Mouse (Mus musculus) midbrain, embryonic 15.5 days (tissue): ENCODE results near the gene Mindy4b-ps. TPM values are rescaled to one million over a fixed set of nuclear protein-coding genes. Genes with fewer than 3 reads are reported as not detected.

Experiments
- ATAC-seq: fragments of 200-750 bp; cut with Nextera tagmentation; replicated peaks from 2 replicates; pipeline ENCODE4 v1.8.0; 2017; ENCODE audit warnings: moderate TSS enrichment
- H3K27ac ChIP-seq: fragments of 300-500 bp; sonication (generic); 2 replicates; pipeline ENCODE4 v1.5.1; 2015; ENCODE audit warnings: mild to moderate bottlenecking, inconsistent platforms
- H3K27me3 ChIP-seq: fragments of 300-500 bp; sonication (generic); replicated peaks from 2 replicates; pipeline ENCODE4 v1.6.1; 2015; ENCODE audit warnings: inconsistent platforms
- H3K36me3 ChIP-seq: fragments of 300-500 bp; sonication (generic); replicated peaks from 2 replicates; pipeline ENCODE4 v1.6.1; 2015; ENCODE audit warnings: inconsistent platforms
- H3K4me1 ChIP-seq: fragments of 300-500 bp; sonication (generic); 2 replicates; pipeline ENCODE4 v1.6.1; 2015; ENCODE audit warnings: inconsistent platforms
- H3K4me2 ChIP-seq: fragments of 300-500 bp; sonication (generic); 2 replicates; pipeline ENCODE4 v1.6.1; 2015; ENCODE audit warnings: inconsistent platforms, mild to moderate bottlenecking, moderate library complexity
- H3K4me3 ChIP-seq: fragments of 300-500 bp; sonication (generic); 2 replicates; pipeline ENCODE4 v1.5.1; 2015; ENCODE audit warnings: mild to moderate bottlenecking, inconsistent platforms
- H3K9ac ChIP-seq: fragments of 300-500 bp; sonication (generic); 2 replicates; pipeline ENCODE4 v1.6.1; 2015; ENCODE audit warnings: mild to moderate bottlenecking, inconsistent platforms
- H3K9me3 ChIP-seq: fragments of 300-500 bp; sonication (generic); 2 replicates; pipeline ENCODE4 v1.6.1; 2016; ENCODE audit warnings: inconsistent platforms
- WGBS: fragments of 180-500 bp; shearing (Covaris S2); methylation state at CpG from one replicate; pipeline ENCODE4 v1.1.7; 2015; ENCODE audit warnings: mixed read lengths; 5-methylcytosine and 5-hydroxymethylcytosine counted together
- polyA plus RNA-seq: library from polyadenylated mRNA; unstranded; fragments of >200 nt; fragmentation: Nextera tagmentation; extraction: Ambion mirVana; gene quantifications from 2 replicates; pipeline ENCODE4 v1.2.1, GENCODE M21; 2015

The Mindy4b-ps gene
- polyA plus RNA-seq, 1 experiment from 2014 or later = 0.14 TPM

- Histone ChIP-seq H3K4me1 (0 out of 2 replicates have a peak, but pooled peaks cover 2% of the 10 kb centered on the region), H3K4me3 (no peak overlapping the region), H3K4me2 (no peak overlapping the region), H3K36me3 (no peaks in the 10 kb centered on the region), H3K9ac (no peak overlapping the region), H3K27me3 (no peaks in the 10 kb centered on the region; the same call in 1 of the 2 replicates), H3K9me3 (no peaks in the 10 kb centered on the region), H3K27ac (no peak overlapping the region)
- whole genome bisulfite sequencing = 91% methylated on average over 3 of the region's 3 CpGs
- ATAC-seq = no peak
Observed at GRCm38 (mm10) chr3:58814191-58814590, 7.9 kb downstream of the Mindy4b-ps start.

GRCm38 (mm10) chr3:58810353-58810752 lies 11.8 kb downstream of the Mindy4b-ps start:
- Histone ChIP-seq H3K36me3 (no peaks in the 10 kb centered on the region), H3K9me3 (no peaks in the 10 kb centered on the region), H3K27ac (no peak overlapping the region), H3K9ac (no peak overlapping the region), H3K27me3 (no peaks in the 10 kb centered on the region; the same call in 1 of the 2 replicates), H3K4me3 (no peak overlapping the region), H3K4me2 (no peak overlapping the region), H3K4me1 (0 out of 2 replicates have a peak, but pooled peaks cover 3% of the 10 kb centered on the region)
- 69% methylated on average over 11 of the region's 11 CpGs for WGBS
- no peak for ATAC-seq

- Histone ChIP-seq H3K27me3 (no peaks in the 10 kb centered on the region; the same call in 1 of the 2 replicates), H3K4me2 (no peak overlapping the region), H3K36me3 (no peaks in the 10 kb centered on the region), H3K27ac (peak overlapping the region; percentile 46), H3K9me3 (no peaks in the 10 kb centered on the region), H3K9ac (no peak overlapping the region), H3K4me1 (0 out of 2 replicates have a peak, but pooled peaks cover 3% of the 10 kb centered on the region), H3K4me3 (no peak overlapping the region)
- WGBS = 23% methylated on average over 12 of the region's 12 CpGs
- peak; percentile 77 for ATAC-seq
Observed at GRCm38 (mm10) chr3:58809111-58809915, 12.8 kb downstream of the Mindy4b-ps start.

- whole genome bisulfite sequencing = 94% methylated on average over 5 of the region's 5 CpGs
- no peaks in the 10 kb centered on the region; the same call in 1 of the 2 replicates for H3K27me3 ChIP-seq
- H3K4me3 ChIP-seq = no peak overlapping the region
- H3K9me3 ChIP-seq = no peaks in the 10 kb centered on the region
- peak overlapping the region; percentile 46; the same call in 1 of the 2 replicates for H3K27ac ChIP-seq
- H3K9ac ChIP-seq = no peak overlapping the region
- H3K4me1 ChIP-seq = 0 out of 2 replicates have a peak, but pooled peaks cover 3% of the 10 kb centered on the region
- ATAC-seq = no peak; the same call in 1 of the 2 replicates
- no peak overlapping the region for H3K4me2 ChIP-seq
- no peaks in the 10 kb centered on the region for H3K36me3 ChIP-seq
Observed at GRCm38 (mm10) chr3:58808636-58809035, 13.5 kb downstream of the Mindy4b-ps start.

GRCm38 (mm10) chr3:58804745-58805144 lies 17.4 kb downstream of the Mindy4b-ps start:
- no peaks in the 10 kb centered on the region for H3K9me3 ChIP-seq
- H3K4me2 ChIP-seq = no peak overlapping the region
- 0 out of 2 replicates have a peak, but pooled peaks cover 3% of the 10 kb centered on the region for H3K4me1 ChIP-seq
- no peaks in the 10 kb centered on the region for H3K36me3 ChIP-seq
- no peak overlapping the region for H3K4me3 ChIP-seq
- no peak overlapping the region for H3K9ac ChIP-seq
- ATAC-seq = no peak
- no peaks in the 10 kb centered on the region for H3K27me3 ChIP-seq
- no peak overlapping the region for H3K27ac ChIP-seq
- 86% methylated on average over 6 of the region's 6 CpGs for whole genome bisulfite sequencing

GRCm38 (mm10) chr3:58798676-58799075 lies 23.4 kb downstream of the Mindy4b-ps start:
- Histone ChIP-seq H3K9me3 (no peaks in the 10 kb centered on the region), H3K27me3 (no peaks in the 10 kb centered on the region), H3K36me3 (no peaks in the 10 kb centered on the region), H3K27ac (no peak overlapping the region), H3K4me1 (no peaks in the 10 kb centered on the region), H3K9ac (no peak overlapping the region), H3K4me2 (no peak overlapping the region), H3K4me3 (no peak overlapping the region)
- peak; percentile 48; the same call in 1 of the 2 replicates for ATAC-seq
- 75% methylated on average over 4 of the region's 4 CpGs for WGBS

GRCm38 (mm10) chr3:58798245-58798644 lies 23.9 kb downstream of the Mindy4b-ps start:
- no peak overlapping the region for H3K4me3 ChIP-seq
- WGBS = 71% methylated on average over 8 of the region's 8 CpGs
- no peak overlapping the region for H3K27ac ChIP-seq
- no peaks in the 10 kb centered on the region for H3K4me1 ChIP-seq
- no peaks in the 10 kb centered on the region for H3K27me3 ChIP-seq
- no peak overlapping the region for H3K4me2 ChIP-seq
- ATAC-seq = peak; percentile 20; the same call in 1 of the 2 replicates
- H3K36me3 ChIP-seq = no peaks in the 10 kb centered on the region
- no peak overlapping the region for H3K9ac ChIP-seq
- H3K9me3 ChIP-seq = no peaks in the 10 kb centered on the region

- no peak overlapping the region for H3K27ac ChIP-seq
- H3K36me3 ChIP-seq = no peaks in the 10 kb centered on the region
- 58% methylated on average over 7 of the region's 7 CpGs for WGBS
- no peak overlapping the region for H3K9ac ChIP-seq
- H3K9me3 ChIP-seq = no peaks in the 10 kb centered on the region
- ATAC-seq = no peak
- no peak overlapping the region for H3K4me3 ChIP-seq
- H3K27me3 ChIP-seq = no peaks in the 10 kb centered on the region
- H3K4me1 ChIP-seq = no peaks in the 10 kb centered on the region
- H3K4me2 ChIP-seq = no peak overlapping the region
Observed at GRCm38 (mm10) chr3:58789473-58789872, 32.6 kb downstream of the Mindy4b-ps start.

- no peak overlapping the region for H3K27ac ChIP-seq
- no peak for ATAC-seq
- H3K9me3 ChIP-seq = no peaks in the 10 kb centered on the region
- WGBS = 73% methylated on average over 5 of the region's 5 CpGs
- no peak overlapping the region for H3K9ac ChIP-seq
- no peak overlapping the region for H3K4me3 ChIP-seq
- no peaks in the 10 kb centered on the region for H3K36me3 ChIP-seq
- H3K4me1 ChIP-seq = no peaks in the 10 kb centered on the region
- no peaks in the 10 kb centered on the region for H3K27me3 ChIP-seq
- H3K4me2 ChIP-seq = no peak overlapping the region
Observed at GRCm38 (mm10) chr3:58789033-58789432, 33.1 kb downstream of the Mindy4b-ps start.

- 74% methylated on average over 4 of the region's 4 CpGs for WGBS
- H3K36me3 ChIP-seq = no peaks in the 10 kb centered on the region
- H3K27ac ChIP-seq = no peak overlapping the region
- H3K4me2 ChIP-seq = no peak overlapping the region
- ATAC-seq = no peak
- no peaks in the 10 kb centered on the region for H3K27me3 ChIP-seq
- H3K9me3 ChIP-seq = no peaks in the 10 kb centered on the region
- no peak overlapping the region for H3K9ac ChIP-seq
- H3K4me1 ChIP-seq = no peaks in the 10 kb centered on the region
- no peak overlapping the region for H3K4me3 ChIP-seq
Observed at GRCm38 (mm10) chr3:58786470-58786869, 35.6 kb downstream of the Mindy4b-ps start.

GRCm38 (mm10) chr3:58785863-58786262 lies 36.2 kb downstream of the Mindy4b-ps start:
- Histone ChIP-seq H3K27ac (no peak overlapping the region), H3K27me3 (no peaks in the 10 kb centered on the region), H3K9ac (no peak overlapping the region), H3K36me3 (no peaks in the 10 kb centered on the region), H3K4me1 (no peaks in the 10 kb centered on the region), H3K4me3 (no peak overlapping the region), H3K9me3 (no peaks in the 10 kb centered on the region), H3K4me2 (no peak overlapping the region)
- ATAC-seq = peak; percentile 43; the same call in 1 of the 2 replicates
- 26% methylated on average over 10 of the region's 10 CpGs for WGBS

GRCm38 (mm10) chr3:58784219-58785092 lies 37.7 kb downstream of the Mindy4b-ps start:
- peak; percentile 43 for ATAC-seq
- Histone ChIP-seq H3K4me1 (no peaks in the 10 kb centered on the region), H3K9ac (no peak overlapping the region), H3K36me3 (no peaks in the 10 kb centered on the region), H3K4me3 (no peak overlapping the region), H3K9me3 (no peaks in the 10 kb centered on the region), H3K4me2 (no peak overlapping the region), H3K27ac (no peak overlapping the region), H3K27me3 (no peaks in the 10 kb centered on the region)
- 35% methylated on average over 8 of the region's 8 CpGs for WGBS
